Mouse (Mus musculus) urinary bladder, adult 2 months (tissue): Measurements from ENCODE around the gene Ociad1. TPM values are rescaled to one million over a fixed set of nuclear protein-coding genes. Genes with fewer than 3 reads are reported as not detected.
"Not testable (repeated sequence)": the region's sequence is repeated elsewhere in the genome, so short reads cannot be mapped to it uniquely, and the experiment has no call there.

ENCODE experiments used
- DNase-seq: peaks from one replicate; pipeline ENCODE4 v3.0.0; 2022; ENCODE audit warnings: low spot score
- polyA plus RNA-seq: library from polyadenylated mRNA; depleted of rRNA; stranded (reverse); fragments of >200 nt; gene quantifications from 2 replicates; pipeline ENCODE4 v1.2.3, GENCODE M21; 2012

Ociad1 gene
- polyA plus RNA-seq, 1 experiment: 197 TPM

DNA sequence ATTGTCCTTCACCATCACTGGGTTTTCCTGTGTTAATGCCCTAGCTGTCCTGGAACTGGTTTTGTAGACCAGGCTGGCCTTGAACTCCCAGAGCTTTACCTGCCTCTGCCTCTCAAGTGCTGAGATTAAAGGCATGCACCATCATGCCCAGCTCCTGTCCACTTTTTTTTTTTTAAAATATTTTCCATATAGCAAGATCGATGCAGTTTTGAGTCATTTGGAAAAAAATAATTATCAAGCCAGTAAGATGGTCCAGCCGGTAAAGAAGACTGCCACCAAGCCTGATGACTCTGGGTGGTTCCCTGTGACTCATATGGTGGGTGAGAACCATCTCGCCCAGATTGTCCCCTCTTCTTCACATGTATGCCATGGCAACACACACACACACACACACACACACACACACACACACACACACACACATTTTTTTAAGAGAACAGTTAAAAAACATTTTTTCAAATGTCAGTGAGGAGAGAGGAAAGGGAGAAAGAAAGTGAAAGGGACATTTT, 7.1 kb upstream of the Ociad1 start:
- no peak for DNase-seq

DNA sequence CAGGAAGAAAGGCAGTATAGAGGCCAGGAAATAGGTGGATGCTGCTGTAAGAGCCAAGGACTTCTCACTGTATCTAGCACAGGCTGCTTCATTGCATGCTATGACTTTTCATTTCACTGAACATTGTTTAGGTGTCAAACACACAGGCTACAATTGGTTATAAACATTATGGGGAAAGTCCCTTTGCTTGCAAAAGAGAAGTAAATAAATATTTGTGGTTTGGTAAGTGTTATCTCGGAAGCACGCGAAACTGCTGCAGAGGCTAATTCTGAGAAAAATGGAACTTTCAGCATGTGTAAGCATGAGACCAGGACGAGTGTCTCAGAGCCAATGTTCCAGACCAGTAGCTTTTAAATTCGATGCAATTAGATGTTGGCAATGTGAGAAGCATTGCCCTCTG, 6.0 kb upstream of the Ociad1 start:
- no peak for DNase-seq

DNA sequence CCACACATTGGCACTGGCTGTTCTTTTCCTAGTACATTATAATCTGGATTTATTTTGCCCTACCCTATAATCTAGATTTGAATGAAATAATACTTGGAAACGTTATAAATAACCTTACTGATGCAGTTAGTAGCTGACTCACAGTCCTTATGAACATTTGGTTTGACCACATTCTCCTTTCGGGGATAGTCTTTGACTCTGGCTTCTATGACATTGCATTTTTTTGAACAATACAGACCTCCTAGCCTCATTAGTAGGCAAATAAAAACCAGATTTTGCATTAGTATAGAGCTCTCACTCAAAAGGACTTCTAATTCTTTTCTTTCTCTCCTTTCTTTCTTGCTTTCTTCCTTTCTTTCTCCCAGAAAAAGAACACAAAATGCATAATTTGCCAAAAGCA, 2.7 kb upstream of the Ociad1 start:
- no peak for DNase-seq

DNA sequence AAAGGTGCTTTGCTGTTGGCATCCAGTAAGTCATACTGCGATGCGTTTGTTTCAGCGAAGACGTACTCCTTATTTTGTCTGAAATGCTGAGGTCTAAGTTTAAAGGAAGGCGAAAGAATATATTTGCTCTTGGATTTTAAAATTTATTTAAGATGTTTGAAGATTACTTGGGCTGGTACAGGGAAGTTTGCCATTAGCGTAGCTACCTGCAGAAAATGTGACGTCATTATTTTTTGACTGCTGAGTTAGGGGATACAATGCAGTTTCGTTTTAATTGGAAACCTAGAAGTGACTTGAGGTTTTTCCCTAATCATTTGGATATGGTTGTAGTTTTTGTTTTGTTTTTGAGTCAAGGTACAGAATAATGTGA, 859 bp downstream of the Ociad1 start:
- no peak for DNase-seq

DNA sequence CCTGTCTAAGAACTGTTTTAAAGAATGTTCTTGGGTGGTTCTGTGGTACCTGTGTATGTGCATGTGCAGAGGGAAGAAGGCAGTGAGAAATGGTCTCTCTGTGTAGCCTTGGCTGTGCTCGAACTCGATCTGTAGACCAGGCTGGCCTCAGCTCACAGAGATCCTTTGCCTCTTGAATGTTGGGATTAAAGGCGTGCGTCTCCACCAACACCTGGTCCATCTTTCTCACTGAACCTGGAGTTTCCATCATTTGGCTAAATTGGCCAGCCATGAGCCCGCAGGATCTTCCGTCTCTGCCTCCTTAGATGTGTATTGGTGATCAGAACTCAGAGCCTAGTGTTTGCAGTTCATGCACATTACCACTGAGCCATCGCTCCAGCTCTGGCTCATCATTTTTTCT, 2.4 kb downstream of the Ociad1 start:
- no peak for DNase-seq

DNA sequence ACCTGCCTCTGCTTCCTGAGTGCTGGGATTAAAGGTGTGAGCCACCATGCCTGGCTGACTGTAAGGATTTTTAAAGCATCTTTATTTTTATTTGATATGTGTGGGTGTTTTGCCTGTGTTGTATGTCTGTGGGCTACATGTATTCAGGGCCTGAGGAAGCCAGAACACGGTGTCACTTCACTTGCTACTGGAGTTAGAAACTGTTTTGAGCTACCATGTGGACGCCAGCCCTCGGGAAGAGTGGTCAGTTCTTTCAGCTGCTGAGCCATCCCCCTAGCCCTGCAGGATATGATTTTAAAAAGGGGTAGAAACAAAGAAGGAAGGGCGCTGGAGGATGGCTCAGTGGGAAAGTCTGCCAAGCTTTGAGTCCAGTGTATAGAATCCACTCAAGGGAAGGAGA, 3.3 kb downstream of the Ociad1 start:
- no peak for DNase-seq

DNA sequence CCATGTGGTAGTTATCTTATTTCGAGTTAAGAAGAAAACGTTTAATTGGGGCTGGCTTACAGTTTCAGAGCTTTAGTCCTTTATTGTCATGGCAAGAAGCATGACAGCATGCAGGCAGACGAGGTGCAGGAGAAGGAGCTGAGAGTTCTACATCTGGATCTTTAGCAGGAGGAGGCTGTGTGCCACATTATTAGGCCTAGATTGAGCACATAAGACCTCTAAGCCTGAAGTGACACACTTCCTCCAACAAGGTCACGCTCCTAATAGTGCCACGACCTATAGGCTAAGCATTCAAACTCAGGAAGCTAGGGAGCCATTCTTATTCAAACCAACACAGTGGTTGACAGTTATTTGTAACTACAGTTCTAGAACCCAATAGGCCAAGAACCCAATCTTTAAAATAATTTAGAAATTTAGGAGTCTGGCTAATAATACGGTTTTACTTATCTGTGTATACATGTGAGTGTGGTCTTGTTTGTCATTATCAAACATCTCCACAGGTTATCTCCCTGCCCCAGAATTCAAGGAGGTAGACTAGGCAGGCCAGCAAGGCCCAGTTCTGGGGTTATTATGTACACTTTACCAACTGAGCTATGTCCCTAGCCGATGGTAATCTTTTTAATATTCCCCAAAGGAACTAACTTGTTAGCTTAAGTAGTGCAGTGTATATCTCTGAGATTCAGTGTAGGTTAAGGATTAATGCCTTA, 9.2 kb downstream of the Ociad1 start:
- no peak for DNase-seq

DNA sequence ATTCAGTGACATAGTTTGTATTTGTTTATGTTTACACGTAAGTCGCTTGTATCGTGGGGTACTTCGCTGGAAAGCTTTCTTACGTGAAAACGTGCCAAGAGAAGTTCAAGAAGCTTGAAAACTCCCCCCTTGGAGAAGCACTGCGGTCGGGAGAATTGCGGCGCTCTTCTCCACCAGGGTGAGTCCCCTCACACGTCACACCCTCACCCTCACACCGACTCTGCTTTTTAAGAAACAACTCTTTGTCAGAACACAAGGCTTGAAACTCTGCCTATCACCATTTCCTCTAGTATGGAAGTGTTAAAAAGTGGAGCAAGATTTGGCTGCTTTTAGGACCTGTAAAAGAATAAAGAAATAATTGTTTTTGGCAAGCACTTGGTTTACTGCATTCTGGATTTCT, 11.9 kb downstream of the Ociad1 start:
- DNase-seq: no peak

DNA sequence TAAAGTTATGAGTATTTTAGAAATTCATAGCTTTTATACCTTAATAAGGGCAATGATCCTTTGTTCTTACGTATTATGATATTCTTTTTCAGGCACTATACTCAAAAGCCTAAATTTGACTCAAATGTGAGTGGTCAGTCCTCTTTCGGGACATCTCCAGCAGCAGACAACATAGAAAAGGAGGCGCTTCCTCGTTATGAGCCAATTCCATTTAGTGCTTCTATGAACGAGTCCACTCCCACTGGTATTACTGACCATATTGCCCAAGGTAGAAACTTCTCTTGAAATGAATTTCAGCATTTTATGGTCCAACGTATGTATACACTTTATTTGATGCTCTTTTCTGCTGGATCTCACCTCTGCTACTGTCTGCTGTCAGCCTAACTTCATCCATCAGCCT, 13.9 kb downstream of the Ociad1 start:
- no peak for DNase-seq

DNA sequence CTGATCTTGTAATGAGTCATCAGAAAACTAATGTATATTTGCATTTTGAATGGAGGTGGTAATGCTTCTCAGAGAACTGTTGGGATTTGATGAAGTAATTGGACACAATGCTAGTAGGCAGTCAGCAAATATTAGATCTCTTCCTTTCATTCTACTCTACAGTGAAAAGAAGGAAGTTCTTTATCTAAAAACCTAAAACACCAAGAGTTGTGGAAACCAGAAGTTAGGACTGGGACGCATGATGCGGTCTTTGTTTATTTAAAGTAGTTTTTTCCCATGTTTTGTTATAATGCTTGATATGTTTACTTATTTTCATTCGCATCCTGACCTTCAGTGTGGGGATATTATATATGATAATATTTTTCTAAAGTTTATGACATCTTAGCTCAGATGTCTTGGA, 14.7 kb downstream of the Ociad1 start:
- DNase-seq: no peak

DNA sequence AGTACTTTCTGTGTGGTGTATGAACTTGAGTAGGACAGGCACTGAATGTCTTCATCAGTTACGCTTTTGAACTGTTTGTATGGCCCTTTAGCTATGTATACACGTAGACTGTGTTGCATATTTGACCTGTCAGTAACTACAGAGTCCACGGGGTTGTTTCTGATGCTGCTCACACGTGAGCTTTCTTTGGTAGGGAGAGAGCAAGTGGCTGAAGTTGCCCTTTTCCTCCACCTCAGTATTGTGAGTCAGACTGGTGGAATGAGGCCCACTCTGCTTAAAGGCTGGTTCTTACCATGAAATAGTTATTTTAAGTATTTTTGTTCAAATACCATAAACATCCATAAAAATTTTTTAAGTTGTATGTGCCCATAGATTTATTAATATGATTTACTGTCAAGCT, 16.9 kb downstream of the Ociad1 start:
- DNase-seq: no peak

DNA sequence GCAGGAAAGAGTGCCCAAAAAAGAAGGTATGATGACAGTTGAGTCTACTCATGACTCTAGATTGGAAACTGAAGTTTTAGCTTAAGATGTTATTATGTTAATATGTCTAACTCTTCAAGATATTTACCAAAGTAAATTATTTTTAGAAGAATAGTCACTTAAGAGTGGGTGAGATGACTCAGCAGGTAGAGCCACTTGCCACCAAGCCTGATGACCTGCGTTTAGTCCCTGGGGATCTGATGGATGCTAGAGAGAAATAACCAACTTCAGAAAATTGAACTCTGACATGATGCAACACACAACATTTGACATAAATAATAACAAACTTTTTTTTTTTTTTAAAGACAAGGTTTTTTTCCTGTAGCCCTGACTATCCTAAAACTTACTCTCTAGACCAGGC, 17.8 kb downstream of the Ociad1 start:
- DNase-seq: no peak

DNA sequence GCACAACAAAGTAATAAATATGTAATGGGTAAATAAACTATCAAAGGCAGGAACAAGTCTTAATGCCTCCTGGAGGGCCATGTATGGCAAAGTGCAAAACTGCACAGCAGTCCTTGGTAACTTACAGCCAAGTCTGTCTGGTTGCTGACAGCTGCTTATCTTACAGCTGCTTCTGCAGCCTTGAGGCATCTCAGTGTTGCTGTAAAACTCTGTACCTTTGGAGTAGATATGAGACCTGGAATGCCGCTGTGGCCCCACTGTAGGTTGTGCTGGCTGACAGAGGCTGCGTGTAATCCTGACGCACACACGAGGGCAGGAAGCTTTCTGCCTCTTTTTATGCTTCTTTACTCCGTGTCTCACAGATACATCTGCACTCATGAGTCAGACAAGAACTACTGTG, 18.9 kb downstream of the Ociad1 start:
- DNase-seq: no peak

DNA sequence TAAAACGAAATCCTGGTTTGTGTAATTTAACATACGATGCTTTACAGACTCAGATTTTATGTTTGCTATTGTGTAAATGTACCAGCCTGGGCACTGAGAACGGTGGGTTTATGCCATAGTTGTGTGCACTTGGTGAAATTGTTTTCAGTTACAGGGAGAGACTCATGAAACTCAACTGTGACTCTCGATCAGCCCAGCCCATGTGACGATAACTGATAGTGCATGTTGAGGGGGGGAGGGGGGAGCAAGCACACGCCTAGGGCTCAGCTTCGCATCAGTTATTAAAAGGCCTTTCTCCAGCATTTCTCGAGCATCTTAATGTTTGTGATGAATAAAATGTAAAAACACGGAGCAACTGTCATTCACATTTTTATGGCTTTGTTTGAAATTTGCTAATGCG, 21.0 kb downstream of the Ociad1 start:
- no peak for DNase-seq

DNA sequence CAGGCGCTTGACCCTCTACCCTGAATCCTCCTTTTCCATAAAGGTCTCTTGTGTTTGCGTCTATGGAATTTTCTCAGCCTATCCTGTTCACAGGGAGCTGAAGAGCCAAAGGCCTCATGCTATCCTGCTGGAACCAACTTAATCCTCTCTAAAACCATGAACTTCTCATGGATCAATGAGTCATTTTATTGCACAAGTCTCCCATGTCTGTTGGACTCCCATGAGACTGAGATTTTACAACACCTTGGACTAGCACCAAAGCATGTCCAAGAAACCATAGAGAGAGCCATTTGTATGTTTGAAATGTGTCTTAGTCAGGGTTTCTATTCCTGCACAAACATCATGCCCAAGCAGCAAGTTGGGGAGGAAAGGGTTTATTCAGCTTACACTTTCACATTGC, 22.1 kb downstream of the Ociad1 start:
- no peak for DNase-seq

DNA sequence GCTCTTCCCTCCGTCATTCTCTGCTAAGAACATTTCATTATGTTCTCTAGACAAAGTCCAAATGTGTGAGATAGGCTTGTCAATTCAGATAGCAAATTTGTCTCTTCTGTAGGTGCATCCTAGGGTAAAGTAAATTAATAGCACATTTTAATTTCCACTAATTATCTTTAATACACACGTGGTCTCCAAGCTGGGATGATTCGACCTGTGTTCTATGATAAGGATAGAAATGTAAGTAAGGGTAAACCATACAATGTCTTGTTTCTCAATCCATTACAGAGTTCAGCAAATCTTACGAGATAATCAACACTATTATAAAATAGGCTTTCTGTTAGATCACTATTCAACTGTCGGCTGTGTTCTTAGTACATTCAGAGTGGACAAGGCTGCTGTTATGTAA, 26.7 kb downstream of the Ociad1 start:
- no peak for DNase-seq

DNA sequence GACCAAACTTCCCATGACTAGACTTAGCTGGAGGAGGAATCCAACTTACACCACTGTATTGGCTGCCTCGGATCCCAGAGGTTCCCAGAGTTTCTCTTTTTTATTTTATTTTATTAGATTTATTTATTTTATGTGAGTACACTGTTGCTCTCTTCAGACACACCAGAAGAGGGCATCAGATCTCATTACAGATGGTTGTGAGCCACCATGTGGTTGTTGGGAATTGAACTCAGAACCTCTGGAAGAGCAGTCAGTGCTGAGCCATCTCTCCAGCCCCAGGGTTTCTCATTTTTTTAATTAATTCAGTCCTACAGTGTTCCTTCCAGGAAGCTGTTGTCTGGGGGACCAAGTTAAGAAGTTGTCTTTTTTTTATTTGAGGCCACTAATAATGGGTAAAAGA, 30.1 kb downstream of the Ociad1 start:
- DNase-seq: not testable (repeated sequence)

DNA sequence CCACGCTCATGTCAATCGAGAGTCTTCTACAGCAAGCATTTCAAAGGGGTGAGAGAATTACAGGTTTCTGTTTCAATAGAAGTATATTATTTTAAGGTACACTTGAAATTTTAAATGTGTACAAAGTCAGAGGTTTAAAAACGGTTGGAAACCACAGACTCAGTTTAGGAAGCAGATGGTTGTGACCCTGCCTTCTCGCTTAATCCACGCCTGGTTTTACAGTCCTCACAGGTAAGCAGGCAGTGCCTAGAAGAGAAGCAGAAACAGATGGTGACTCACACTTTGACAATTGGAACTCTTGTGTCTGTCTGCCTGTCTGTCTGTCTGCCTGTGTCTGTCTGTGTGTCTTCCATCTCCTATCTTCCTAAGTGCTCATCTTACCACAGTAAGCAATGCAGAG, 31.0 kb downstream of the Ociad1 start:
- DNase-seq: no peak

DNA sequence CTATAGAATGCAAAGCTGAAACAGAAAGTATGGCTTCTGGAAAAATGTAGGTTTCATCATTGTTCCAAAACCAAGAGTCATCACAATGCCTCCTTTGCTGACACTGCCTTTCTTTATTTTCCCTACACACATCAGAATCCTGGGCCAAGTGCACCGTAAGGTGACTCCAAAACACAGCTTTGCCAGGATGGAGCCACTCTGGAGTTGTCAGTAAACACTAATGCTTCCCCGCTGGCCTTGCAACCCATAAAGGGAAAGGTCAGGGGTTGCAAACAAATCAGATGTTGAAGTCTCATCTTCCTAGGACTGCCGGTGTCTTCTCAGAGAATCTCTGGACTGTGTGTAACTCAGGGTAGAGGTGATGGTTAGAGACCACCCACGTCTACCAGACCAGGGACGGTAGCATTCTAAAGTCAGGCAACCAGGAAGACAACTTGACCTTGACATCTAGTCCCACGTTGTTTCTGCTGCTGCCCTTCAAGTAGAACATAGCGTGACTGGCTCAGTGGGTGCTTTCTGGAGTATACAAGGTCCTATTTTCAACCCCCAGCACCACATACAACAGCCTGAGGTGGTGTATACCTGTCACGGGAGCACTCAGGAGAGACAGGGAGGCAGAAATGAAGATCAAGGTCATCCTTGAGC, 32.1 kb downstream of the Ociad1 start:
- DNase-seq: no peak

DNA sequence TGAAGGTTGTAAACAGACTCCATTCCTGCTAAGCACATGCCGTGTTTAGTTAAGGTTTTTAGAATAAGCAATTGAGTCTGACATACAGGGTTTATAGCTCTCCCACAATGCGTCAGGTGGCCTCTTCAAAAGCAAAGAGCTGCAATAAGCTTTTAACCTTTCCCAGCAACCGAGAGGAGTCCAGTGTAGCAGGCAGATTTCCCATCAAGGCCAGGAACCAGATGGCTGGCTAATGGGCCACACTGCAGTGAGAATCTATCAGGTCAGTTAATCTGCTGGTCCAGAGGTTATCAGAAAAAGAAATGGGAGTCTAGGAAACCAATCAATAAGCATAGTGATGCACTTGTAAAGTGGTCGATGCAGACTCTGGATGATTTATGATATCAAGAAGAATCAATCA, 38.4 kb downstream of the Ociad1 start:
- DNase-seq: no peak

DNA sequence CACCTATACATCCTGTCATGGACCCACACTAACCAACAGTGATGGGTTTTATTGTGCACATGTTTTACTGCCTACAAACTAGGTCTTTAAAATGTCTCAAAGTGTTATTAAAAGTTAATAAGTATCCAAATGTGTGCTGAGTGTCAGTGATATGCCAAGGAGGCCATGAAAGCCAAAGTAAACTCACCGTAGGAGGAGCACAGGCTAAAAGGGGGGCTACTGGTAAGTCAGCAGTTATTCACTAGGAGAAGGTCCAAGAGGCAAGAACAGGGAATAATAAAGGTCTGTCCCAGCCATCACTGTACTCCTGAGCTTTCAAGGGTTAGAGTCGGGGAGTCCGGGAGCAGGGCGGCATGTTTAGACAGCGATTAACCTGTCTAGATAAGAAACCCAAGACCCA, 43.9 kb downstream of the Ociad1 start:
- DNase-seq: no peak

DNA sequence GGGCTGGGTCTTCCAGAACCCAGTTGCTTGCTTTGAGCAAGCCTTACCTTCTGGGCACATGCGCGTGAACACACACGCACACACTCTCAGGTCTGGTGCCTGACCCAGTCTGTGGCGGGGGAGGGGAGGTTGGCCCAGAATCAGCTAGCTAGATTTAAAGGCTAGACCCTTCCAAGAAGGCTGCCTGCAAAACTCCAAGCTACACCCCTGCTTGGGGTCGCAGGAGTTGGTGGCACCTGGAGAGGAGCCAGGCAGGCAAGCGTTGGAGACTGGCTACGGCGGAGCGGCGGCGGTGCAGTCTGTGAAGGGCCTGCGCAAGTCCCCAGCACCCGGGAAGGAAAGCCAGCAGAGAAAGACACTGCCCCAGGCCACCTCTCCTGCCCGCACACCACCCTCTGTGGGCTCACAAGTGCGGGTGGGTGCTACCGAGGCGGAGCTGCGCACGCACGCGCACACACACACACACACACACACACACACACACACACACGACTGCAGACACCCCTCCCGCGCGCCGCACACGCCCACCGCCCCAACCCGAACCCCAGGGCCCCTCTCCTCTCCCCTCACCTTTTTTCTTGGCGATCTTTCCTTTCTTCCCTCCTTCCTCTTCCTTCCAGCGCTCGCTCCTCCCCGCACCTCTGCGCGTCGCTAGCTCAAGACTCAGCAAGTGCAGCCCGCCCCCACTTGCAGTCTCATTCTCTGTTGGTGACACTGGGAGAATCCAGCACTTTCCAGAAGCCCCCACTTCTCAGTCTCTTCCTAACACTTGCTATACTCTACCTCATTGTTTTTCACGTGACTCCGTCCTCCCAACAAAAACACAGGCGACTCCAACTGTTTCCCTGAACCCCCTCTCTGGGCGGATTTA, 45.6 kb downstream of the Ociad1 start:
- DNase-seq: peak; percentile 38

DNA sequence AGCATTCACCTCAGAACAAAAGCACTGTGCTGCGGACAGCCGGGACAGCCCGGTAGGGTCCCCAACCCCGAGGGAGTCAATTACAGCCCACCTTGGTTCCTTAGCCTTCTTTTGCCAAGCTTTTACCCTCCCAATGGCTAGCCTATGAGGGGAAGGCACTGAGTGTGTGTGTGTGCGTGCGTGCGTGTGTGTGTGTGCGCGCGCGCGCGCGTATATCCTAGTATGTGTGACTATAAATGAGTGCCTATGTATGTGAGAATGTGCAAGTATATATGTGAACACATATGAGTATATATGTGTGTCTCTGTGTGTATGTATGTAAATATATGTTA, 46.2 kb downstream of the Ociad1 start:
- no peak for DNase-seq
